Mouse (Mus musculus): ENCODE results near the gene Zfp663. TPM values are rescaled to one million over a fixed set of nuclear protein-coding genes. Genes with fewer than 3 reads are reported as not detected.

The Zfp663 gene
- not detected for polyA plus RNA-seq (2017; shearing (Covaris generic))

DNA sequence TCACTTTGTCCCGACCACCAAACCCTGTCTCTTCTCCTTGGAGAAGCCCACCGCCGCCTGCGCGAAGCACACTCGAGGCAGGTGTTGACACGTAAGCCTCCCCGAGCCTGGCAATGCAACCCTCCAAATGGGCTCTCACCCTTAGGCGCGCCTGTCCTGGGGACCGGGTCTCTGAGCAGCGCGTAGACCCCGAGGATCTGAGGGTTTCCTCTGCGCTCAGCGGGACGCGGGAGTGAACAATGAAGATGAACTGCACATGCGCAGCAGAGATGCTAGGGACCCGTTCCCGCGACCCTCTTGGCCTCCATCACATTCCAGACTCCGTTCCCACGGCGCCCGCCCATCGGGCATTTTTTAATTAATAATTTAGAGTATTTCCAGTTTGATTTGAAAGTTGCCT is at the start of gene Zfp663:
TSS of gene Zfp663 (minus strand) at position 234 of the 400 bp plus-strand sequence.

DNA sequence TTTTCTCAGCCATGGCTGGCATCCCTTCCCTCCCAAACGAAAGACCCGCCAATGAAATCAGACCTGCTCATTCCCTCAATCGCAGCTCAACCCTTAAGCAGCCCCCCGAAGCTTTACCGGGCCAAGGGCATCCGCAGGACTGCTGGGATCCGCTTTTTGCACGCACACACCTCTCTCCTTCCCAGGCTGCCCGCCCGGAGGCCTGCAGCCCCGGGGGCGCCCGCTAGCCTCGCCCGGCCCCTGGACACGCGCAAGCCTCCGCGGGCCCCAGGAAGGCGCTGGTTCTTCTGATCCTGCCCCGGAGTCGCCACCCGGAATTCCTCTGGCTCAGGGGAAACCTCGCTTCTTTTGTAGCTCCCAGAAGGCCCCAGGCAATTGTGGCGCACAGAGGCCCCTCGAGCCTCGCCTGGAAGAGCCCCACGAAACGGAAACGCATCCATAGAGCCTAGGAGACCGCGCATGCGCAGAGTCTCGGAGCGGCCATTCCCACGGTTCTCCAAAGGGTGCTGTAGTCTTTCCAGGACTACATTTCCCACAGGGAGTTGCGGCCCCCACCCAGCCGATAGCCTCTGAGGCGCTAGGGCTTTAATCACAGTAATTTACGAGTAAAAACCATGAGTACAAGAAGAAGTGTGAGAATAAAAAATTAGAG is 19.4 kb upstream of the Zfp663 start, which contains the start of gene Zfp334:
TSS of gene Zfp334 (minus strand) at position 416 of the 652 bp plus-strand sequence.

DNA sequence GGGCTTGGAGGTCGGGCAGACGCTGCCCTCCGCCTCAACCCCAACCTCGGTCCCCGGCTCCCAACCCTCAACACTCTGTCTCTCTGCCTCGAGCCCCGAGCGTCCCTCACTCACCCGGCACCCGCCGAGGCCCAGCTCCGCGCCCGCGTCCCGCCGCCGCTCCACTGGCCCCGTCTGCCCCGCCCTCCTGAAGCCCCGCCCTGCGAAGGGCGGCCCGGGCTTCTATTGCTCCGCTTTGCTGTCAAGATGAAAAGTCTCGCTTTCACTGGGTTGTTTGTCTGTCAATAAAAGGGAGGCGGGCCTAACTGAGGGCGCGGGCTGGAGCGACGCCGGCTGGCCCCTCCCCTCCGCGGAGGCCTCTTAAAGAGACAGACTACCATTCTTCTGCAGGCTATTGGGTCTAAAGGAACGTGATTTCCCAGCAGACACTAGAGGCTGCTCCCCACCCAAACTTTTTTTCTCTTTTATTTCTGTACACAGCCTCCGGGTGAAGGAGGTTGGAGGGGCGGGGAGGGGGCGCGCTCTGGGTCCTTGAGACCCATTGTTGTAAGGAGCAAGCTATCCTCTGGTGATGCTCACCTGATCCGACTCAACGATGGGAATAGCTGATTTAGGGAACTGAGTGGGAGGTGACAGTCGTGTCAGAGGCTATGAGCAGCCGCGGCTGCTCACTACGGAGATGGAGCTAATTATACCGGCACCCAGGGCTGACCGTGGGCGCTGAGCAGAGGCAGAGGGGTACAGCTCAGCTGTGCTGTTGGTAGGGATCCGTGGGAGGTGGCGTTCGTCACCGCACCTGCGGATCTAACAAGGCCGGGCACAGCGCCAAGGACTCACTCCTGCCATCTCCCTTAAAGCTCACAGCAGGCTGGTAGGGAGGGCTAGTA is 42.0 kb downstream of the Zfp663 start, which contains the start of gene Elmo2:
TSS of gene Elmo2 (minus strand) at position 176 of the 887 bp plus-strand sequence.

Other genes with a start within 250 kb of the Zfp663 start
- not detected for gene Cdh22, start 133.9 kb downstream of the Zfp663 start, polyA plus RNA-seq (2017; shearing (Covaris generic))
- 62.6 TPM for gene Slc35c2, start 80.9 kb downstream of the Zfp663 start, polyA plus RNA-seq (2017; shearing (Covaris generic))
- gene Elmo2, start 42.2 kb downstream of the Zfp663 start, polyA plus RNA-seq (2017; shearing (Covaris generic)), result 59.5 TPM
- not detected for gene Zfp334, start 19.5 kb upstream of the Zfp663 start, polyA plus RNA-seq (2017; shearing (Covaris generic))
- not detected for gene Ocstamp, start 31.7 kb upstream of the Zfp663 start, polyA plus RNA-seq (2017; shearing (Covaris generic))
- gene Slc13a3, start 104.5 kb upstream of the Zfp663 start, polyA plus RNA-seq (2017; shearing (Covaris generic)), result not detected
- 3.7 TPM for gene Trp53rka, start 124.6 kb upstream of the Zfp663 start, polyA plus RNA-seq (2017; shearing (Covaris generic))
- gene Slc2a10, start 135.1 kb upstream of the Zfp663 start, polyA plus RNA-seq (2017; shearing (Covaris generic)), result not detected
- 15.3 TPM for gene Eya2, start 226.3 kb upstream of the Zfp663 start, polyA plus RNA-seq (2017; shearing (Covaris generic))